ENCODE assay signal across 28 mouse cellular contexts in genomic region chr10:123326271-123326670, GRCm38 (mm10).
"Had no signal": no experiment of that assay in that cellular context is flagged by ENCODE, and none has a peak within 500 bp of the region (broad histone marks: within the 10 kb centered on the region; RNA-seq: fewer than 3 reads in every experiment).

No protein-coding gene starts in this region.

- H3K27ac ChIP-seq: gastrocnemius, adult 2 months; heart, embryonic 10.5 days; hindbrain, embryonic 10.5 days; hindbrain, embryonic 12.5 days; hindbrain, embryonic 14.5 days; intestine, embryonic 15.5 days; kidney, embryonic 15.5 days; kidney, postnatal 0 days; limb, embryonic 13.5 days; limb, embryonic 15.5 days; liver, embryonic 12.5 days; liver, embryonic 14.5 days had no signal

- H3K9ac ChIP-seq: heart, embryonic 12.5 days; hindbrain, embryonic 12.5 days; hindbrain, embryonic 14.5 days; intestine, embryonic 15.5 days; kidney, embryonic 15.5 days; limb, embryonic 13.5 days; limb, embryonic 15.5 days; liver, embryonic 12.5 days; liver, embryonic 14.5 days had no signal

- H3K9me3 ChIP-seq: heart, embryonic 10.5 days; heart, embryonic 12.5 days; hindbrain, embryonic 10.5 days; hindbrain, embryonic 12.5 days; intestine, embryonic 15.5 days; kidney, embryonic 15.5 days; limb, embryonic 13.5 days; limb, embryonic 15.5 days had no signal

- ATAC-seq: hindbrain, embryonic 16.5 days; inflammation-experienced regulatory T-cells, adult 6 months; intestine, embryonic 15.5 days; intestine, postnatal 0 days; liver, embryonic 12.5 days had no signal

- H3K4me1 ChIP-seq: heart, embryonic 10.5 days; heart, embryonic 12.5 days; hindbrain, embryonic 10.5 days; hindbrain, embryonic 12.5 days; intestine, embryonic 15.5 days; kidney, embryonic 15.5 days; limb, embryonic 13.5 days; limb, embryonic 15.5 days; liver, embryonic 12.5 days had no signal

- DNase-seq: gastrocnemius, adult 2 months; gastrocnemius, postnatal 10 days; gastrocnemius, postnatal 25 days; heart, adult 18-20 months; heart, postnatal 10 days; heart, postnatal 4 days; kidney, adult 2 months; kidney, adult 9 months; kidney, postnatal 14 days; kidney, postnatal 36 days; layer of hippocampus, adult 9-11 months; layer of hippocampus, postnatal 36 days; left cerebral cortex, postnatal 4 days had no signal

- H3K4me3 ChIP-seq: gastrocnemius, adult 2 months; heart, embryonic 10.5 days; heart, embryonic 12.5 days; hindbrain, embryonic 10.5 days; hindbrain, embryonic 12.5 days; intestine, embryonic 15.5 days; kidney, embryonic 15.5 days; limb, embryonic 13.5 days; limb, embryonic 15.5 days; liver, embryonic 12.5 days had no signal

- H3K36me3 ChIP-seq: heart, embryonic 10.5 days; heart, embryonic 12.5 days; hindbrain, embryonic 10.5 days; hindbrain, embryonic 12.5 days; intestine, embryonic 15.5 days; kidney, embryonic 15.5 days; limb, embryonic 13.5 days; limb, embryonic 15.5 days; liver, embryonic 12.5 days had no signal

- H3K27me3 ChIP-seq: heart, embryonic 12.5 days; hindbrain, embryonic 12.5 days; intestine, embryonic 15.5 days; kidney, embryonic 15.5 days; limb, embryonic 13.5 days; limb, embryonic 15.5 days; liver, embryonic 12.5 days had no signal

- H3K4me2 ChIP-seq: heart, embryonic 12.5 days; hindbrain, embryonic 12.5 days; hindbrain, embryonic 14.5 days; intestine, embryonic 15.5 days; kidney, embryonic 15.5 days; limb, embryonic 13.5 days; limb, embryonic 15.5 days; liver, embryonic 12.5 days had no signal
